Mouse (Mus musculus) gastrocnemius, adult 18-20 months (tissue): Measurements from ENCODE around the gene Tlr3. TPM values are rescaled to one million over a fixed set of nuclear protein-coding genes. Genes with fewer than 3 reads are reported as not detected.

Experiments
- DNase-seq: peaks from one replicate; pipeline ENCODE4 v3.0.0; 2021; ENCODE audit warnings: low spot score
- long read RNA-seq, 2 experiments: library from polyadenylated mRNA; stranded (forward); transcript quantifications; one replicate each; pipeline ENCODE4 v2.0.0; 2021
- total RNA-seq, 2 experiments: library from RNA; stranded (reverse); gene quantifications; 2 replicates each; pipeline ENCODE4 v1.2.3; 2021

Gene Tlr3
- total RNA-seq = 1 to 10 TPM in 1 of 2 experiments, under 1 TPM in 1; 0.75 to 1.3 TPM
- long read RNA-seq, experiment 1 = 0 reads
- long read RNA-seq, experiment 2 = 0 reads

- DNase-seq = no peak
Measured at GRCm38 (mm10) chr8:45410882-45411281, at the start of gene Tlr3. Tlr3 (minus strand) TSS chr8:45411080.

DNA sequence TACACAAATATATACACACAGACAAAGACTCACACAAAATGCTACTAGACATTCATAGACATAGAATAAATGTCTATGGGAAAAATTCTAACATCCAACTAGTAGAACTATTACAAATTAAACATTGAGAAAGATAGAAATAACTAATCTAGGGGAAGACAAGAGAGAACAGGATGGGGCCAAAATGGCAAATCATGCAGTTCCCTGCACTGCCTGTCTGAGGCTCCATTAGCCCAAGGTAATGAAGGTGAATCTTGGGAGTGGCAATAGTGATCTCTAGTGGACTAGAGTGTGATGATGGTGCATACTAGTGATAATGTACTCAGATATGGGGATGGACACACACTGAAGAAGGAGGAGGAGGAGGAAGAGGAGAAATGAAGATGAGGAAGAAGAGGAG, 47.0 kb upstream of the Tlr3 start:
- no peak for DNase-seq

DNA sequence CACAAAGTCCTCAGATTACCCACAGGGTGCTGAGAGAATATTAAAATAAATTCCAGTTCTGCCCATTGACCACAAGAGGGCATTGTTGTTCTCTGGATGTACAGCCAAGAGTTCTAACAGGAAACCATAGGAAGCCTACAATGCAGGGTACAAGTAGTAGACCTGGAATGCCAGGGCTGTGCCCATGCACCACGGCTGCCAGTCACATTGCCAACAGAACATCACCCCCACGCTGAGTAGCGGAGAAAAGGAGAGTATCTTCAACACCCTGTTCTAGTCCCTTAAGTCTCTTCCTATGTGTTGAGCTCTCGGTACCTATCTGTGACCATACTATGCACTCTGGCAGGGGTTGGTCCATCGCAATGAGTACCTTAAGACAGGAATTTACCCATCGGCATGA, 43.5 kb upstream of the Tlr3 start:
- peak; percentile 70 for DNase-seq

DNA sequence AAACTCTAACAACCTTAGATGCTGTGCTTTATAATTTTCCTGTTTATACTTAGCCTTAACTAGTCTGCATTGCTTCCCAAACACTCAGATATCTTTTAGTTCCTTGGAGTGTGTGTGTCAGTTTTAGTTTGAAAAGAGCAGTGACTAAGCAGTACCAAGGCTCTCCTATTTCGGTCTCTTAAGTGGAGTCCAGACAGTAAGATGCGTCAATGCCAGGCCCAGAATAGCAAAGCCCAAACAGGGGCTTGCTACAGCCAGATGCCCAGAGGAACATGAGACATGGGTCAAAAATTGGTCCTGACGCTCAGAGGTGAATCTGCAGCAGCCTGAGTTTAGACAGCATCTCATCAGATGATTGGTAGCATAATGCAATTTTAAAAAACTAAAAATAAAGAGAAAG, 41.2 kb upstream of the Tlr3 start:
- peak; percentile 73 for DNase-seq

DNA sequence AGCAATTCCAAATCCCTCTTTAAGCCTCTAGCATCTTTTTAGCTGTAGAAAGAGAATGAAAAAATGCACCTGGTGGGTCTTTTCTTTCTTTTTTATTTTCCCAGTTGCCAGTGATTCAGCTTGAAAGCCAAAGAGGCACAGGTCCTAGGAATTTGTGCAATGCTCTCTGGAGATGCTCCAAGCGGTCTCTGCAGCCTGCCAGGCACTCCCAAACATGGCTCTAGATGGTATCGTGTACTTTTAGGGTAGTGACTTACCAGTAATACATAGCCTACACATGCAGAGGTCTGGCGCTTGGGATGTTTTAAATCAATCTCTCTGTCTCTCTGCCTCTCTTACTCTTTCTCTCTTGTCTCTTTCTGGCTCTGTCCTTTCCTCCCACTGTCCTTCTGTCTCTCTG, 38.0 kb upstream of the Tlr3 start:
- DNase-seq = no peak

GRCm38 (mm10) chr8:45448257-45448656, 37.4 kb upstream of the Tlr3 start:
- no peak for DNase-seq

- peak; percentile 30 for DNase-seq
Measured at GRCm38 (mm10) chr8:45438899-45439535, 28.1 kb upstream of the Tlr3 start.

DNA sequence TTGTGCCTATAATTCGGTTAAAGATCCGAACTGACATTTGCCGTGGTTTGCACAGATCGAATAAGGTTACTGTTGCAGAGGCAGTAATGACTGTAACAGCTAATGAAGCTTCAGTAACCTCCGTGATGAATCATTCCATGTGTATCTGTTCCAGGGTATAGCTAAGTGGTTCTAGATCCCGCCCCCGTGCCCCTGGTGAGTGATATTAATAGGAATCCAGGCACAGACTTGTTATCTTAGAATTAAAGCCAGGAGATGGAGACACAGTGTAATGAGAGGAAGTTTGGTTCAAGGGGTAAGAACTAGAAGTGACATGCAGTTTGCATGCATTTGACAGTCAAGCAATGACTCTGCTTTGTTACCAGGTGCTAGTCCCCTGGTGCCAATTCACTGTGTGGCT, 9.3 kb upstream of the Tlr3 start:
- DNase-seq = no peak

- DNase-seq = no peak
Measured at GRCm38 (mm10) chr8:45414965-45415364, 4.1 kb upstream of the Tlr3 start.

DNA sequence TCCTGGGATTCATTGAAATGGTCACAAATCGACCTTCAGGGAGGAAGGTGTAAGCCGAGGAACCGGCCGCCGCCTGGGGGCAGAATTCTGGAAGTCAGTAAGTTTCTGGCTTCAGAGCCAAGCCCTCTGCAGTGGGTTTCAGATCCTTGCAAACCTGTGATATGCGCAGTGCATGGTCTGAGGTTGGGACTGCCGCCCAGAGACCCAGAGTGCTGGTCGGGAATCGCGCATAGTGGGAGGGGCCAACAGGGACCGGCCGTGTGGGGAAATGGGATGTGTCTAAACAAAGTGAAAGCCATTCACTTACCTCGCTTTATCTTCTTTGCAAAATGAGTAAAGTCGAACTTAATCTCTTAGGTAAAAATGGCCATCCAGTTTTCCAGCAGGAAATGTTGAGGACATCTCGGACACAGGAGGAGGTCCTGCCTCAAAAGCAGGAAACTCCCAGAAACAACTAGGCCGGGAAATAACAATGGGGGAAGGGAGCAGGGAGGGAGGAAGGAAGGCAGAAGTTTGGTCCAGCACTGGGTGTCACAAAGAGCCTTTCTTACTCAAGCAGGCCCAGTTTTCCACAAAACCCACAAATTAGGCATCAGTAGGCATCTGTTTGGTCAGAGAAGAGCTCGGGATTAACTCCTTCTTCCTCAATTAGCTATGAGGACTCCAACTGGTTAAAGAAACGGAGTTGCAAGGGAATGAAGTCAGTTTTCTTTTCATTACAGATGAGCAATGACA, 567 bp downstream of the Tlr3 start:
- peak; percentile 58 for DNase-seq

- no peak for DNase-seq
Measured at GRCm38 (mm10) chr8:45409702-45410101, 1.2 kb downstream of the Tlr3 start.

DNA sequence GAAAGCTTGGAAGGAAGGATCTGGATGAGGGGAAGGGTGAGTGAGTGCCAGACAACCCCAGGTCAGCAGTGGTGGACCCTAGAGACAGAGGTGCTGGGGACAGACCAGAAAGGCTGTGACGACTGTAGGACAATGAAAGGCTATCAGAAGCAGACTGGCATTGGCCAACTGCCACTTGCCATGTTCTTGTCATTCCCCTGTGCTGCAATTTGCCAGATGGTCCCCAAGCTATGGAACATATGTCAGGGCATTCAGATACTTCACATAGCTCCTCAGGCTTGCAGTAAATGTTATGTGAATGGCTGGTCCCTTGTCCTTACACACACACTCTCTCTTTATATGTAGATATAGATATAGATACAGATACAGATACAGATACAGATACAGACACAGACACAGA, 27.6 kb downstream of the Tlr3 start:
- no peak for DNase-seq

GRCm38 (mm10) chr8:45381963-45382347, 28.9 kb downstream of the Tlr3 start, which contains the start of gene Fam149a:
Fam149a (minus strand) TSS chr8:45382291.
- no peak for DNase-seq

DNA sequence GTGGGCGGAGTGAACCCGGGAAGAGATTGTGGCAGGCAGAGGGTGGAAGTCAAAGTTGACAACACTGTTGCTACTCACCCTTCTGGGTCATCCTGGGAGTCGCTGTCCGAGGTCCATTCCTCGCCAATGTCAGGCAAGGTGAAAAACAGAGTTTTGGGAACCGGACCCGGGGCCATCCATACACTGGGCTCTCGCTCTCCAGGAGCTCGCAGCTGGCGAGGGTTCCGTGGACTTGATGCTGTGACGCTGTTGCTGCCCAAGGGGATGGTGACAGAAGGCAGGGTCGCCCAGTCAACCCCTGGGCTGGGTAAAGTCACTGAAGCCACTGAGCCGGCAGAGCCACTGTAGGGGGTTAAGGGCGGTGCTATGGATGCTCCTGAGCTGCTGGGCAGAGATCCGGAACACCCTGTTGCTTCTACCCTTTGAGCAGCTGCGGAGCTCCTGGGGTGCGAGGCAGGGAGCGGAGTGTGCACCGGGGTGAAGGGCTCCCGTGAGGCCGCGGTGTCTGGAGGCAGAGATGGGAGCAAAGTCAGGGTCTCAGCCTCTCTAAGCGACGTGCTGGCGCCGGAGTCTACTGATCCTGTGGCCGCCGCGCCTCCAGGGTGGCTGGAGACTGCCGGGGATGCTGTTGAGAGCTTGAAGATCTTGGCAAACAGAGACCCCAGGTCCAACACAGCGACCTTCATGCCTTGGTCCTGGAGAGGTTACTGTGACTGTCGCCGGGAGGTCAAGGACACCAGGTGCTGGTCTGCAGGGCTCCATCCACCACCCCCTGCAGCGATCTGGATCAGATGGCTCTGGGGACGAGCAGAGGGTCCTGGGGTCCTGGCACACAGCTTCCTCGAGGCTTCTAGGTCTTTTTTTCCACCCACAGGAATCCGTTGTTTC, 29.6 kb downstream of the Tlr3 start:
- DNase-seq = no peak

DNA sequence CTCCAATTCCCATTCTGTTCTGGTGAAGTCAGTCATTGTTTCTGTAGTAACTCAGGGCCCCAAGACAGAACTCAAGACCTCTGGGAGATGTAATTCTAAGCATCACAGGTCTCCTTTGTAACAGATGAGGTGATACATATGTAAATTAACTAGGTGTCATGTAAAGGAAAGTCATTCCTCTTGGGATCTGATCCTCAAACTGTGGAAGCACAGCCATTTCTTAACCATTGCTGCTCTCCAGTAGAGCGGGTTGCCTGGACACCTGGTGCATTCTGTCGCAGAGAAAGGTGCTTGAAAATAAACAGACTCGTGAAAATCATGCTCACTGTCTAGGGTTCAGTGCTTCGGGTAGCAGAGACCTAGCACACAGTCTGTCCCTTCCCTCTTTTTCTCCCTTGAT, 30.3 kb downstream of the Tlr3 start:
- no peak for DNase-seq

DNA sequence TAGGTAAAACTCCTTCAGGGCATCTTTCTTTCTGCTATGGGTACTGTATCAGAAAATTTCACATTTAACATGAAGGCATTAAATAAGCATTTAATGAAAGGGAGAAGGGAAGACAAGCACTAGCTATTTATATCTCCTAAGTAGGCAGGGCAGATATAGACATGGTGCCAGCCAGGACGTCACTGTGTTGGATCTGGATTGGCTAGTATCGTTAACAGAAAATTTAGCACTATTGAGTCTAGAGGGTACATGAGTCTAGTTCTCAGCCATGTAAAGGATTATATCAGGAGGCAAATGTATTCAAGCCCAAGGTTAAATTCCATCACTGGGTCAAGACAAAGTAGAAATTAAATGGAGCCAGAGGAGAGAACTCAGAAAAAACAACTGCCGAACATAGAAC, 36.8 kb downstream of the Tlr3 start:
- DNase-seq = no peak

DNA sequence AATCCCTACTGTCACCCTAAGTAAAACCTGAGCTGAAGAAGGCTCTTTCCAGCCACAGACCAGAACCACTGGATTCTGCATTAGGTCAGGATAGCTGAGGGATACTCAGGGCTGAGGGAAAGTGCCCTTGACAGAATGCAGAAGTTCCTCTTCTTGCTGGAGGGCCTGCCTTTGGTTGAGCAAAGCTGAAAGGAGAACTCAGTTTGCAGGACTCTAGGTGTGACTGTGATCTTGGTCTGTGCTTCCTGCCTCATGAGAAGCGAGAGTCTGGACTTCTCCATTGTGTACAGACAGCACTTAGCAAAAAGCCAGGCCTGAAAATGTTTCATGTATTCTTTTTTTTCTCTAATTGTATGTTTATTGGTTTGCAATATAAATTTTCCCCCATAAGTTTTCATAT, 43.7 kb downstream of the Tlr3 start:
- no peak for DNase-seq

GRCm38 (mm10) chr8:45363220-45363619, 47.7 kb downstream of the Tlr3 start:
- DNase-seq = no peak

DNA sequence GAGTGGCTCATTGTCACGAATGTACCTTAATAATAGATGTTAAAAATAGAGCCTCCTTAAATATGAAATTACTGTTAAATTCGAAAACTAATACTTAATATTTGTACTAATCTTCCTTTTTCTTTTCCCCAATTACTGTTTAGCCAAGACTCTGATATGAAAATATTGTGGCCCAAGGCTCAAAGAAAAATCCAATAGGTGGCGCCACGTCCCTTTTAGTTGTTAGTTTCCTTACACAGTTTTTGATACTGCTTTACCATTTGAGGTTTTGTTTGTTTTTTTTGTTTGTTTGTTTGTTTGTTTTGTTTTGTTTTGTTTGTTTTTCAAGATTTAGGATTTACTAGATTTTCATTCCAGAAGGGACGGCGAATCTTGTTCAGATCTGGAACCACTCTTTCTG, 48.6 kb downstream of the Tlr3 start:
- DNase-seq = no peak

GRCm38 (mm10) chr8:45359091-45359605, 51.7 kb downstream of the Tlr3 start:
- DNase-seq = no peak

GRCm38 (mm10) chr8:45358132-45358918, 52.6 kb downstream of the Tlr3 start:
- DNase-seq = peak; percentile 13
